Mouse (Mus musculus): Measurements from ENCODE around the gene Naxd. TPM values are rescaled to one million over a fixed set of nuclear protein-coding genes. Genes with fewer than 3 reads are reported as not detected.
A peak's percentile ranks its signal among the peaks of the same experiment; 100 is the strongest.
"Not testable (repeated sequence)": the region's sequence is repeated elsewhere in the genome, so short reads cannot be mapped to it uniquely, and the experiment has no call there.

The Naxd gene
- total RNA-seq, 2 experiments from 2014 or later: 53.3 to 58.2 TPM

DNA sequence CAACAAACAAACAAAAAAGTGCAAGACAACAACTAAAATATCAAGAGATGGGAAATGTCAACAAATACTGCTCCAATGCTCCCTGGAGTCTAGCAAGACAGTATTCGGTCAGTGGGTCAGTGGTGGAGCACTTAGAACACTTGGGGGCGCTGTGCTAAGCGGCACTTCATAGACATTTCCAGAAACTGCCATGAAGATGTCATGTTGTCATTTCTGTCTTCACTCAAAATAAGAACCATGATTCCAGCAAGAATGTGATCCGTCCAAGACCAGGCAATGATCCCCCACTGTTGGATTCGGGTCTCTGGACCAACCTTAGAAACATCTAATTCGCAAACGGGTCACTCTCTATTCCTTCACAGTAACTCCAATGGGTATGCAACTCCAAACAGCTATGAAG, 52.4 kb downstream of the Naxd start:
- peak in 1 of 2 experiments; percentile 39 for DNase-seq (ENCODE audit: low spot score in 2 of 2)
- intact Hi-C loops (cut with DNase I): no loop called here

DNA sequence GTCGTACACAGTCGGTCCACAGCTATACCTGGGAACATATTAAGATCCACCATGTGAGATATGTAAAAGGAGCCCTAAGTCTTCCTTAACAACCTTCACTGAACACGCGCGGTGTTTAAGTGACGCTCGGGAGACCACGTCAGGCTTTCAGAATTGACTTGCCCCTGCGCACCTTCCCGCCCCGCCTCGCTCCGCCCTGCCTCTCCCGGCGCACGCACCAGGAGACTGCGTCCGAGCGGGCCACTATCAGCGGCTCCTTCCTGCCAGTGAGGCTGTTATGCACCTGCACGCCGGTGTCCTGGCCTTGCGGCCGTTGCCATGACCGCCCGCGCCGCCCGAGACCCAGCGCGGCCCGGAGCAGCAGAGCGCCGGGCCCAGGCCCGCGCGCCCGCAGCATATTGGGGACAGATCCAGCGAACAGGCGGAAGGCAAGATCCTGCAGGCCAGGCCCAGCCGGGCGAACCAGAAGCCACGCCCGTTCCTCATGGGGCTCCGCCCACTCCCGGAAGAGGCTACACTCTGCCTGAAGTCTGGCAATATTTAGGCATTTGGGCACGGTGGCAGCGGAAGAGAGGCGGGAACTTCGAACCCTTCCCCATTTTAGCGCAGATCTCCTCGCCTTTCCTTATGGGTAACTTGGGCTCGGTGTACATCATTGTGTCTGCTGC, 53.1 kb downstream of the Naxd start, which contains the start of gene Cars2:
TSS of gene Cars2 (minus strand) at position 503 of the 668 bp plus-strand sequence.
- intact Hi-C loops (cut with DNase I): no loop called here
- DNase-seq (ENCODE audit: low spot score in 2 of 2): peak; percentile 85 to 87

DNA sequence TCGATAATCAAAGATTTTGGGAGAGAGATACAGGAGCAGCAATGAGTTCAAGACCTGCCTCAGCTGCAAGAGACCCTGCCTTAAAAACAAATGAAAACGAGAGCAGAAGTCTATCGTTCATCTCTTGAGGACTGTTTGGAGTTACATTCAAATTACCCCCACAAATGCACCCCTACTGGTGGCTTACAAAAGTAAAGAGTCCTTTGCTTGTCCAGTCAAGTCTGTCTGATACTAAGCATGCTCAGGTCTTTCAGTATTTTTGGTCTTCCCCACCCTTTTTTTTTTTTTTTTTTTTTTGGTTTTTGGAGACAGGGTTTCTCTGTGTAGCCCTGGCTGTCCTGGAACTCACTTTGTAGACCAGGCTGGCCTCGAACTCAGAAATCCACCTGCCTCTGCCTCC, 54.2 kb downstream of the Naxd start:
- DNase-seq (ENCODE audit: low spot score in 2 of 2); intact Hi-C loops (cut with DNase I): not testable (repeated sequence)

DNA sequence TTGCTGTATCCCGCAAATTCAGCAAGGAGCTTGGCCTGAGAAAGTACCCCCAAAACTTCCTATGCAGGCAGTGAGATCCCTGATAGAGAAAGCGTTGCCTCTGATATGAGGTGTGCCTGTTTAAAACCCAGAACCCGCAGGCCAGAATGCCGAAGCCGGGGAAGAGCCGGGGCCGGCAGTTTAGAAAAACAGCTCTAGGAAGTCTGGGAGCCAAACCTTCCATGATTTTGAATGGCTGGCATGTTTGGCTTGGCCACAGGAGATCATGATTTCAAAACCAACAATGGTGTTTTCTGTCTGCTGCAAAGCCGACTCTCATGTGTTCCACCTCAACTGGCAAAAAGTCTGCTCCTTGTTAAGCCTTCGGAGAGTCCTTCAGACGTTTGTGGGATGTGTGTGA, 55.1 kb downstream of the Naxd start:
- intact Hi-C loops (cut with DNase I): no loop called here
- DNase-seq (ENCODE audit: low spot score in 2 of 2): no peak

DNA sequence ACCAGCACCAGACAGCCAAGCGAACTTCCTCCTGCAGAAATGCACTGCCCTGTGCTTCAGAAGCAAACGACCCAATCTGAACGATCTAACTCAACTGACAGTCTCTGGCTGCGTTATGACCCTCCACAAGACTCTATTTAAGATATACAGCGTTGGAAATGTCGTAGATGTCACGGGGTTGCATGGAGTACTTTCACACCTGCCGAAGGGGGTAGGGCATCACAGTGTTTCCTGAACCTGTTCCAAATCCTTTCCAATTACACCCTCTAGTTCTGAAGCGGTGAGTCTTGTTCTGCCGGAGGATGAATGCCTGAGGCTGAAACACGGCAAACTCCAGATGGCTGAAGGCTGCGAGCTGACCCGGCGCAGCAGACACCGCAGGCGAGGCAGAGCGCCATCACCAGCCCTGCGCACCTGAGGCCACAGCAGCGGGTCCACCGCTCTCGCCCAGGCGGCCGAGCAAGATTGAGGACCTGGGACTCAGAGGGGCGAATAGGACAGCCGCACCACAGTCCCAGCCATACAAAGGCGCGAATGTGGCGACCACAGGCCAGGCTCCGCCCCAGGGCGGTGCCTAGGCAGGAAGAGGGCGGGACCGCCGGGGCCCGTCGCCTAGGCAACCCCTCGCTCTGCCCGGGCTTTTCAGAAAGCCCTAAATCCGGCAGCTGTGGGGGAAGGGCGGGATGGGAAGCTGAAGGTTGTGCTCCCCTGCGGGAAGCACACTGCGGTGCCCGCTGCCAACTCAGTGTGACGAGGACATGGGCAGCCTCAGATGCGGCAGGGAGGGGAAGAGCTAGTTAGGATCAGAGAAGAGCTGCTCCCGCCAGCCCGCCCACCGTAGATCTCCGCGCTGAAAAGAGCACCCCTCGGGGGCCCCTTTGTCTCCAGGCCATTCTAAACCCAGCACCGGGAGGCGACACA, 57.8 kb downstream of the Naxd start, which contains the start of gene Ing1:
TSS of gene Ing1 (plus strand) at position 773 of the 921 bp plus-strand sequence.
- DNase-seq (ENCODE audit: low spot score in 2 of 2): peak; percentile 95 to 97
- intact Hi-C loops (cut with DNase I): loop anchor here (5.0 kb wide), 2 partner anchors 58 to 147 kb away; partner anchors contain the start of genes 1700016D06Rik and Naxd

DNA sequence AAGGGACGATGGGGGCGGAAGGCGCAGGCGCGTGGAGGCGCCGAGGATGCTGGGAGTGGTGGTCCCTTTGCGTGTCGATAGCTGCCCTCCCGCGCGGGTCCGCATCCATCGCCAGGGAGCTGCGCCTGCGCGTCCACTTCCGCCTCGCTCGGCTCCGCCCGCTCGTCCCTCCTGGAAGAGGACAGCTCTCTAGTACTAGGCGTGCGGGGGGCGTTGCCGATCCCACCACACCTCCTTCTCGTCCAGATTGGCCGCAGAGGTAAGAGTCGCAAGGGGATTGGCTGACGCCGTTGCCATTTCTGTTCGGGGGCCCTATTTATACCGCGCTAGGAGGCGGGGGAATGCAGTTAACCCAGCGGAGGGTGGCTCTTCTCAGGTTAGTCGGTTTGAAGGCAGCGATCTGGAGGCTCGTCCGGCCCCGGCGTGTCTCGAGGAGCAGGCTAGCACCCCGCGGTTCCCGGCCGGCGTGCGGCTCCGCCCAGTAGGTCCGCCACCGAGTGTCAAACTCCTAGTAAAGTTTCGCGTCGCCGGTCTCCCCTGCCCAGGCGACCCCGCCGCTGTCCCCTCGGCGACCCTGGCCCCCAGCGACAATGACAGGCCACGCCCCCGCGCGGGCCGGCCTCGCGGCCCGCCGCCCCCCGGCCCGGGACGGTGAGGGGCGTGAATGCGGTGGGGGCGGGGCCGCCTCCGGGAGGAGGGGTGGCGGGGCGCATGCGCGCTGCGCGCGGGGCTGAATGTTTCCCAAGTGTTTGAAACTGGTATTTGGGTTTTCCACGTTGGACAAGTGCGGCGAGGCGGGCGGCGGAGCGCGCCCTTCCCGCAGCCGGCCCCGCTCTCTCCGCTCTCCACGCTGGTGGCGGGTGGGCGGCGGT, 58.6 kb downstream of the Naxd start:
- peak; percentile 100 for DNase-seq (ENCODE audit: low spot score in 2 of 2)
- intact Hi-C loops (cut with DNase I): loop anchor here (2.0 to 5.0 kb wide), 3 partner anchors 59 to 146 kb away; partner anchors contain the start of genes 1700016D06Rik, Ankrd10 and Naxd

DNA sequence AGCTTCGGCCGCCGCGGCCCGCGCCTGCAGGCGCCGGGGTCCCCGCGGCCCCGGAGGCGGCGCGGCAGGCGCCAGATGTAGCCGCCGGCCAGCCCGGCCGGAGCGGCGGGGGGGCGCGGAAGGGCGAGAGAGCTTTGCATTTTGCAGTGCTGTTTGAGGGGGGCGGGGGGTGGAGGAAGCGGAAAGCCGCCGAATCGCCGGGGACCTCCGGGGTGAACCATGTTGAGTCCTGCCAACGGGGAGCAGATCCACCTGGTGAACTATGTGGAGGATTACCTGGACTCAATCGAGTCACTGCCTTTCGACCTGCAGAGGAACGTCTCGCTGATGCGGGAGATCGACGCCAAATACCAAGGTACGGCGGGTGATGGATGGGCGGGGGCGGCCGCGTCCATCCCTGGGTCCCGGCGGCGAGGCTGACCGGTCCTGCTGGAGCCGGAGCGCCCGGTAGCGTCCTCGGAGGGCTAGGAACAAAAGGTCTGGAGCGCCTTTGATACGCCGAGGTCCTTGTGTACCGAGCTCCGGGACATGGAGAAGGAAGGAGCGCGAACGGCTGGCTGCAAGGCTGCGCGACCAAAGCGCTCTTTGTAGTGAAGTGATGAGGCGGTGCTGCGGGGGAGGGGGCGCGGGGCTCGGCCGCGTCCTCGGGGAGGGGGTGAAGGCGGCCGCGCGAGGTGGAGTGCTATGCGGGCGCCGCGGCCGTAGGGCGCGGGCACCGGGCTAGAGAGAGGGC, 59.6 kb downstream of the Naxd start:
- peak; percentile 46 to 52 for DNase-seq (ENCODE audit: low spot score in 2 of 2)
- intact Hi-C loops (cut with DNase I): loop anchor here (2.0 to 5.0 kb wide), 3 partner anchors 60 to 145 kb away; partner anchors contain the start of genes 1700016D06Rik, Ankrd10 and Naxd

DNA sequence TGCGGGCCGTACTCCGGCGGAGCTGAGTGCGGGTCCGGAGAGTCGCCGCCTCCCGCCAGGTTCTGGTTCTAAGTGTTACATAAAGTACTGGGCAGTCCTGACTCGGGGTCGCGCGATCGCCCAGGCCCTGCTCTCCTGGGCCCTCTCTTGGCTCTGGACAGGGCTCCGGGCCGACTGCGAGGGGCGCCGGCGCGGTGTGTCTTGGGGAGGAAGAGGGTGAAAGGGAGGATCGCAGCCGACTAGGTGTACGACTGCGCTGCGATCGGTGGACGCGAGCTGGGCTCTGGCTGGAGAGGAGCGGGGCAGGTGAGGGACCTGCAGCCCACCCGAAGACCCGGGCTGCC, 60.1 kb downstream of the Naxd start:
- intact Hi-C loops (cut with DNase I): loop anchor here (2.0 to 5.0 kb wide), 3 partner anchors 60 to 145 kb away; partner anchors contain the start of genes 1700016D06Rik, Ankrd10 and Naxd
- peak in 1 of 2 experiments; percentile 34 for DNase-seq (ENCODE audit: low spot score in 2 of 2)

DNA sequence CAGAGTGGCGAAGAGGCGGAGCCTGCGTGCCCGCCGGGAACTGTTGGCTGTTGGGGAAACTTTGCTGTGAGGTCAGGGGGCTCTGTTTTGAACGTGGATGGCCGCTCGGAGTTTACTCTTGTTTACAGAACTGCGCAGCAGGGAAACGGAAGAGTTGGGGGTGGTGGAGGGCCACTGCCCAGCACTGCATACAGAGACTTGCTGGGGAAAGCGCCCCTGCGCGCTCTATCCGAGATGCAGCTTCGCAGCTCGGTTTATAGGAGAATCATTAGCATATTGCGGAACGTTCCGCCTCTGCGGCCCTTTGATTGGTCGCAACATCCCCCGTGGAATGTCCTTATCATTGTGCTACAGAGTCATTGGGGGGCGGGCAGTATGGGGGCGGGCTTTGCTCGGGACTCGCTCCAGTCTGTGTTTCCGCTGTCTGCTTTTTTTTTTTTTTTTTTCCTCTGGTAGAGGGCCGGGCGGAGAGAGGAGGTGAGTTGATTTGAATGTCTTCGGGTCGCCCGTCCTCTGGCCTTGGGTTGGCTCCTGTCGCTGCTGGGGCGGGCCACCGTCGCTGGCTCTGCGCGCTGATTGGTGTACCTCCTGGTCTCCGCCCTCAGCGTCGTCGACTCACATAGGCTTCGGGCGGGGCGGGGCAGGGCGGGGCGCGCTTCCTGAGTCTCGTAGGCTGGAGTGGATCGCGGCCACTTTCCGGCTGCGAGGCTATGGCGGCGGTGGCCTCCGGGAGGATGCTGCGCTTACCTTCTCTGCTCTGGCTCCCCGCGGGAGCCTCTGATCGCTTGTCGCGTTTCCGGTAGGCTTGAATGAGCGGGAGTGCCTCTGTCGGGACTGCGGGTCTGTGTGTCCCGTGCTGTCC, 60.7 kb downstream of the Naxd start:
- peak; percentile 97 for DNase-seq (ENCODE audit: low spot score in 2 of 2)
- intact Hi-C loops (cut with DNase I): loop anchor here (2.0 to 5.0 kb wide), 3 partner anchors 61 to 144 kb away; partner anchors contain the start of genes 1700016D06Rik, Ankrd10 and Naxd

DNA sequence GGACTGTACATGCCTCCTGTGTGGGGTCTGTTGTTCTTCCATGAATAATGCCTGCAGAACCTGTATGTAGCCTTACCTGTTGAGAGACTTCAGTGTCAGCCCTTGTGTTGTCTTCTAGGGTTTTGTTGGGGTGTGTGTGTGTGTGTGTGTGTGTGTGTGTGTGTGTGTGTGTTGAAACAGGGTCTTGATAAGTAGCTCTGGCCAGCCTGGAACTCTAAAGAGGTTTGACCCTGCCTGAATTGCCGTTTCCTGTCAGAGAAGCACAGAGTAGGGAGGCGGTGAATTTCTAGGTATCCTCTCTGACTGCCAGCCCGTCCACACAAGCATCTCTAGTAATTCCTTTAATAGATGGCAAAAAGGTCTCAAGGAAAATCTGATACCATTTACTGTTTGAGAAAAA, 62.2 kb downstream of the Naxd start:
- DNase-seq (ENCODE audit: low spot score in 2 of 2): no peak
- intact Hi-C loops (cut with DNase I): loop anchor here (5.0 kb wide), 2 partner anchors 62 to 143 kb away; partner anchors contain the start of genes 1700016D06Rik and Naxd

DNA sequence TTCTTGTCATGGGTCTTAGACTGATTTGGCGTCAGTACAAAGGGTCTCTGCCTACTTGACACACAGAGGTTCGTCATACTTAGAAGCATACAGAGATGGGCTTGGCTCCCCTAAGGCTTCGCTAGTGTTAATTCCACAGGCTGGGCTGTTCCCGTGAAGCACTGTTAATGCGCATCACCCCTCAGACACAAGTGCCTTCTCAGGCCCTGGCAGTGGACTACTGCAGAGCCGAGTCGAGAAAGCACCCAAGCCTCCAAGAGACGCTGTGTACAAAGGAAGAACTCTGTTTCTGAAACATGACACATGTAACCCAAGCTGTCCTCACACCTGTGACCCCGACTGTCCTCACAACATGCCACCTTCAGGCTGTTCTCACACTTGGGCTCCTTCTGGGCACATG, 62.9 kb downstream of the Naxd start:
- DNase-seq (ENCODE audit: low spot score in 2 of 2): no peak
- intact Hi-C loops (cut with DNase I): no loop called here

DNA sequence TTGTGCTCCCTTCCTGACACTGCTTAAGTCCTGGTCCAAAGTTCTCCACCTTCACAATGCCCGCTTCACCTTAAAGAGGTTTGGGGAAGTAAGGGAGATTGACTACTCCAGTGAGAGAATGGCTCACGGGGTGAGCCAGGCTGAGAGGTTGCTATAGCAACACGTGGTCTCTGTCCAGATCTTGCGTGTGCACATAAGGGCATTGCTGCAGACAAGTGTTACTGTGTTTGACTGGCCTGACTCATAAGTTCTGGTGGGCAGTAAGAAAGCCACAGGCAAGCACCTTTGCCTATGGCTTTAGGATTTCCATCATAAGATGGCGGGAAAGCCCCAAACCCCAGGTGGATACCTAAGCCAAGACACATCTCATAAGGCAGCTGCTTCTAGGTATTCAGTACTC, 66.9 kb downstream of the Naxd start:
- DNase-seq (ENCODE audit: low spot score in 2 of 2): no peak
- intact Hi-C loops (cut with DNase I): no loop called here

Other genes with a start within 250 kb of the Naxd start
- gene Col4a2, start 184.7 kb upstream of the Naxd start, total RNA-seq (2021): 10 to 100 TPM; 72.4 to 78.6 TPM
- 100 to 1,000 TPM; 108 to 118 TPM for gene Col4a1, start 184.7 kb upstream of the Naxd start, total RNA-seq (2021)
- gene Rab20, start 18.8 kb upstream of the Naxd start, total RNA-seq (2021): under 1 TPM; 0.42 to 0.87 TPM
- 10 to 100 TPM; 18.2 to 26.1 TPM for gene Cars2, start 53.3 kb downstream of the Naxd start, total RNA-seq (2021)
- gene Ing1, start 58.1 kb downstream of the Naxd start, total RNA-seq (2021): 10 to 100 TPM; 39.0 to 43.4 TPM
- gene Ankrd10, start 138.3 kb downstream of the Naxd start, total RNA-seq (2021): 10 to 100 TPM; 50.7 to 61.4 TPM
- gene 1700016D06Rik, start 203.6 kb downstream of the Naxd start, total RNA-seq (2021): not detected
- gene Arhgef7, start 230.2 kb downstream of the Naxd start, total RNA-seq (2021): 100 to 1,000 TPM; 172 to 189 TPM